Mouse (Mus musculus) erythroblast, embryonic 14.5 days (primary cell): ENCODE data around the gene Snx1.

Experiments used
- GATA1 ChIP-seq: IDR thresholded peaks from 2 replicates; pipeline ENCODE4 v1.6.1; 2012; ENCODE audit warnings: low read length, inconsistent platforms, mixed read lengths
- TAL1 ChIP-seq: IDR thresholded peaks from 3 replicates; pipeline ENCODE4 v1.6.1; 2012; ENCODE audit warnings: low read length, inconsistent platforms, mixed read lengths

GRCm38 (mm10) chr9:66059583-66060307, 66.6 kb downstream of the Snx1 start, which contains the start of gene Ppib:
- TF ChIP-seq TAL1 (no peak), GATA1 (no peak)
